Mouse (Mus musculus) thymus, adult 2 months (tissue): Measurements from ENCODE around the gene Ssh3.

Experiments
- CTCF ChIP-seq: fragments of 200-500 bp; IDR thresholded peaks from 2 replicates; pipeline ENCODE4 v1.5.1; 2012; ENCODE audit warnings: mild to moderate bottlenecking, control low read depth, low read length, moderate library complexity, borderline replicate concordance; ENCODE audit not compliant: control insufficient read depth, poor library complexity, insufficient read depth; ENCODE audit errors: extremely low read depth
- POLR2A ChIP-seq: fragments of 200-500 bp; IDR thresholded peaks from 2 replicates; pipeline ENCODE4 v1.6.1; 2012; ENCODE audit warnings: mild to moderate bottlenecking, low read length, control low read depth, moderate library complexity; ENCODE audit not compliant: control insufficient read depth, poor library complexity, insufficient read depth; ENCODE audit errors: extremely low read depth

- TF ChIP-seq POLR2A (no peak), CTCF (no peak)
Measured at GRCm38 (mm10) chr19:4218293-4218692, 50.7 kb downstream of the Ssh3 start.
